Mouse (Mus musculus) mouse trophoblast stem cell (cell line): Measurements from ENCODE around the gene Gm17606.
"Not testable (repeated sequence)": the region's sequence is repeated elsewhere in the genome, so short reads cannot be mapped to it uniquely, and the experiment has no call there.

Source experiments
- in situ Hi-C, 2 experiments: fragments of 300-500 bp; cut with MseI, MboI; formaldehyde crosslinking; loops; 2 replicates in 1 of 2; 3 replicates in 1 of 2; pipeline ENCODE4 v1.15.1; 2025

Gene Gm17606

GRCm38 (mm10) chr14:54640946-54641304 is at the start of gene Gm17606:
Gm17606 (plus strand) TSS chr14:54640952.
- in situ Hi-C loops: no loop called here

GRCm38 (mm10) chr14:54591056-54591455 is 49.7 kb upstream of the Gm17606 start:
- in situ Hi-C loops: no loop called here

- in situ Hi-C loops: no loop called here
Measured at GRCm38 (mm10) chr14:54592319-54592934, 48.3 kb upstream of the Gm17606 start.

- in situ Hi-C loops: no loop called here
Measured at GRCm38 (mm10) chr14:54594055-54594454, 46.7 kb upstream of the Gm17606 start.

GRCm38 (mm10) chr14:54594631-54595414 is 45.9 kb upstream of the Gm17606 start:
- in situ Hi-C loops: no loop called here

- in situ Hi-C loops: no loop called here
Measured at GRCm38 (mm10) chr14:54597084-54597483, 43.7 kb upstream of the Gm17606 start.

GRCm38 (mm10) chr14:54601601-54602000 is 39.2 kb upstream of the Gm17606 start:
- in situ Hi-C loops: no loop called here

- in situ Hi-C loops: no loop called here
Measured at GRCm38 (mm10) chr14:54602613-54603012, 38.1 kb upstream of the Gm17606 start.

- in situ Hi-C loops: no loop called here
Measured at GRCm38 (mm10) chr14:54603038-54603654, 37.6 kb upstream of the Gm17606 start.

- in situ Hi-C loops: no loop called here
Measured at GRCm38 (mm10) chr14:54603686-54604085, 37.1 kb upstream of the Gm17606 start.

- in situ Hi-C loops: no loop called here
Measured at GRCm38 (mm10) chr14:54605752-54606321, 34.9 kb upstream of the Gm17606 start, which contains the start of gene 4931414P19Rik. 4931414P19Rik (minus strand) TSS chr14:54605993.

- in situ Hi-C loops: no loop called here
Measured at GRCm38 (mm10) chr14:54607226-54607625, 33.5 kb upstream of the Gm17606 start.

GRCm38 (mm10) chr14:54609245-54609644 is 31.5 kb upstream of the Gm17606 start:
- in situ Hi-C loops: no loop called here

GRCm38 (mm10) chr14:54609962-54610361 is 30.8 kb upstream of the Gm17606 start:
- in situ Hi-C loops: no loop called here

- in situ Hi-C loops: no loop called here
Measured at GRCm38 (mm10) chr14:54610648-54611047, 30.1 kb upstream of the Gm17606 start.

- in situ Hi-C loops: not testable (repeated sequence)
Measured at GRCm38 (mm10) chr14:54614130-54614529, 26.6 kb upstream of the Gm17606 start.

- in situ Hi-C loops: no loop called here
Measured at GRCm38 (mm10) chr14:54616226-54616825, 24.4 kb upstream of the Gm17606 start.

- in situ Hi-C loops: no loop called here
Measured at GRCm38 (mm10) chr14:54617152-54617896, 23.4 kb upstream of the Gm17606 start.

GRCm38 (mm10) chr14:54617897-54618365 is 22.8 kb upstream of the Gm17606 start, which contains the start of gene Psmb5:
Psmb5 (minus strand) TSS chr14:54618022.
- in situ Hi-C loops: no loop called here

- in situ Hi-C loops: no loop called here
Measured at GRCm38 (mm10) chr14:54621133-54621532, 19.6 kb upstream of the Gm17606 start, which contains the start of gene Psmb11. Psmb11 (plus strand) TSS chr14:54621433.

- in situ Hi-C loops: no loop called here
Measured at GRCm38 (mm10) chr14:54623334-54623733, 17.4 kb upstream of the Gm17606 start.
